Mouse (Mus musculus): ENCODE measurements around the gene Krtap2-4.

- no peak for TF ChIP-seq CTCF (conservative IDR thresholded peaks at IDR 0.05; ENCODE audit: insufficient read depth, insufficient read length, low read depth, low read length)
- TF ChIP-seq POLR2A (IDR thresholded peaks at IDR 0.05; ENCODE audit: low read depth, low read length): no peak
Measured at GRCm38 (mm10) chr11:99657051-99657450, 42.4 kb upstream of the Krtap2-4 start.
